Mouse (Mus musculus) embryo, embryonic 10.5 days (tissue): Measurements from ENCODE around the gene Pllp.

Experiments
- DNase-seq: peaks from one replicate; pipeline ENCODE4 v3.0.0-alpha.2; 2015; ENCODE audit warnings: low spot score

The Pllp gene

GRCm38 (mm10) chr8:94649496-94649895 lies 46.6 kb downstream of the Pllp start:
- no peak for DNase-seq

- no peak for DNase-seq
These were observed 49.9 kb downstream of the Pllp start for GRCm38 (mm10) chr8:94646165-94646564.

DNA sequence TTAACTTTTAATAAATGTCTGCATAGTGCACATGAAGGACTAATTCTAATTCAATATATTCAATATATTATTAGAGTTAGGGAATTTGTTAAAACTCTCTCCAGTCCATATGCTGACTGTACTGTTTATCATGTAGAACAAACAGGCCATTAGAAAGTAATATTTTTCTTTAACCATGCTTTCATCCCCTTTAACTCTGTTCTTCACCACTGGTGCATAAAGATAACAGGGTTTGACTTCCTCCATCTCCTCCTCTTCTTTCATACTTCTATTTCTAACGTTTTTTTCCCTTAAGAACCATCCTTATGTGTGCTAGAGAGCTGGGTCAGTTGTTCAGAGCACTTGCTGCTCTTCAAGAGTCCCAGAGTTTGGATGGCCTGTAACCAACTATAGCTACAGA lies 50.9 kb downstream of the Pllp start:
- no peak for DNase-seq

- DNase-seq, result no peak
These were observed 54.1 kb downstream of the Pllp start for GRCm38 (mm10) chr8:94641938-94642337.

DNA sequence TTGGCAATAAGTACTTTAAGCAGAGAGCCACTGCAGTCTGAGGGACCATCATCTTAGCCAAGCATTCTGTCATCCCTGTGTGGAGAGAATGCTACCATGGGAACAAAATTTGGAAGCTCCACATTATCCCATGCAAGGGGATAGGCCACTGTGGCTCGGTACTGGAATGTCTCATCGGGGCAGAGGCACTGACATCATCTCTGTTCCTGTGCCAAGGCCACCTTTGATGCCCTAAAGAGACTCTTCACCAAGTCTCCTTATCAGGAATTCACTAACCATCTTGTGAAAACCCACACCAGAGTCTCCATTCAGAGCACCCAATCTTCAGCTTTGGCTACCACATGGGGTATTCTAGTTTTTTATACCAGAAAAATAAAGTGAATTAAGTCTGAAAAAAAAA lies 54.9 kb downstream of the Pllp start:
- DNase-seq, result no peak

- no peak for DNase-seq
These were observed 61.9 kb downstream of the Pllp start for GRCm38 (mm10) chr8:94634211-94634610.

- no peak for DNase-seq
These were observed 62.4 kb downstream of the Pllp start for GRCm38 (mm10) chr8:94633564-94634194.
